Mouse (Mus musculus) cerebellum, postnatal 10 days (tissue): Measurements from ENCODE around the gene Zfp512b.
A peak's percentile ranks its signal among the peaks of the same experiment; 100 is the strongest.

Experiments used
- DNase-seq, 2 experiments: peaks; one replicate each; pipeline ENCODE4 v3.0.0; 2021; ENCODE audit warnings: mixed read lengths in 2 of 2

Gene Zfp512b

DNA sequence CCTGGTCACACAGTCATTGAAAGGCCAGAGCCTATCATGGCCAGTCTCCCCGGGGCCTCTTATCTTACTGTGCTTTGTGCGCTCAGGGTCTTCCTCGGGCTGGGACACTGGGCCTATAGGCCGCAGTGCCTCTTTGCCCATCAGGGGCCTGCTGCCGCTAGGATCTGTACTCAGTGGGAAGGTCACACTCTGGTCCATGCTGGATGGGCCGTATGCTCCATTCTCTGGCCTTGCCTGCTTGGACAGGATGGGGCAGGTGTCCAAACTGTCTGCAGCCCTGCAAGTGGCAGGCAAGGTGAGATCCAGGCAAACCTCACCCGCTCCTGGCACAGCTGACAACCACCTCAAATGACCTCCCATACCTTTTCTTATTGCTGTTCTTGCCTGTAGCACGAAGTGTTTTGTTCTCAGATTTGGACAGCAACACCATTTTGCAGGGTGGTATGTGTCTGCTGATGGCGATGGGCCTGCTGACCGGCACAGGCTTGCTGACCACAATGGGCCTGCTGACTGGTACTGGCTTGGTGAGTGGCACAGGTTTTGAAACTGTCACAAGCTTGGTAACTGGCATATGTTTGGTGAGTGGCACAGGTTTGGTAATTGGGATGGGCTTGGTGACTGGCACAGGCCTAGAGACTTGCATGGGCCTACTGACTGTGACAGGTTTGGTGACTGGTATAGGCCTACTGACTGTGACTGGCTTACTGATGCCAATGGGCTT, 3.4 kb downstream of the Zfp512b start:
- DNase-seq = peak in 1 of 2 experiments; percentile 29

DNA sequence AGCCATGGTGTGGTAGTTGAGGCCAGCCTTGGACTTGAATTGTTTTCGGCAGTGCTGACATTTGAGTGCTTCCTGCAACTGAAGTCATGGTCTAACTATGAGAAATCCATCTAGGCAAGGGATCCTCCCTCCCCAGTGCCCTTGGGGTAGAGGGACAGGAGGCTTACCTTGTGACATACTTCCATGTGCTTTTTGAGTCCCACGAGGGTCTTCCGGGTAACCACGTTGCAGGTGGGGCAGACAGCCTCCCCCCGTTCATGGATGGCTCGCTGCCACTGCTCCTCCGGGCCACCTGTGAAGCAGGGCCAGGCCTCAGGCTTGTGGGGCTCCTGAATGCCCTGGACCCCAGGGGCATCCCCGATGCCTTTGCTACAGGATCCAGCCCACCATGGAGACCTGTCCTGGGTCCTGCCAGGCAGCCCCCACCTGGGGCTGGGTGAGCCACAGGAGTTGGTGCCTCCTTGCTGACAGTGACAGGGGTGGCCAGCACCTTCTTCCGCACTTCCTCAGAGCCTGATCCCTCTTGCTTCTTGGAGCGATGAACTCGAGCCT, 4.3 kb downstream of the Zfp512b start:
- peak in 1 of 2 experiments; percentile 13 for DNase-seq

DNA sequence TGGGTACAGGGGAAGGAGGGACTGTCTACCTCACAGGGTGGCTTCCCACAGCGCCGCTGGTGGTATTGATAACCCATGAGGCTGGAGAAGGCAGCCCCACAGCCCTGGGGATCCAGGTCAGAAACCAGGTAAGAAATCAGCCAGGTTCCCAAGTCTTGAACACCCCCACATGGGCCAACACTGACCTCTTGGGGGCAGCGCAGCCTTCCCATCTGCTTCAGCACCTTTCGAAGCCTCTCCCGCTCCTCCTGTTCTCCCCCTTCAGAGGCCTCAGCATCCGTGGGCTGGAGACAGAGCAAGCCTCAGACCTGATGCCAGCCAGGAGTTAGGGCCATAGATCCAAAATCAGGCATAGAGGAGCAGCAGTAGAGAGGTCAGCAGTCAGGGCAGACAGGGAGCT, 4.8 kb downstream of the Zfp512b start:
- DNase-seq = peak in 1 of 2 experiments; percentile 43

DNA sequence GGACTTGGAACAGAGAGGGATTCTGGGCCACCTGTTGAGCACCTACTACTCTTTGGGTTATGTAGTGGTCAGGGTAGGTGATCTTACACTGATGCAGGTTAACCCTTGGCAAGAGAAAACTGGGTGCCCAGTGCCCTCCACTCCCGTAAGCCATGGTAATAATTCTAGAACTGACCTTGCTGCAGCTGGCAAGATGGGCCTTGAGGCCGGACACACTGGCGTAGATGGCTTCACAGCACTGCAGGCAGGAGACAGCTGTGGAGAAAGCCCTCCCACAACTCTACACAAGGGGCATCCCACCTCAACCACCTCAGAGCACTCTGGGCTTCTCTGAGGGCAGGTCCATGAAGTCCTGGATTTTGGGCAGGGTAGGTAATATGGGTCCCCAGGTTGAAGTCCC, 6.5 kb downstream of the Zfp512b start:
- DNase-seq = no peak

DNA sequence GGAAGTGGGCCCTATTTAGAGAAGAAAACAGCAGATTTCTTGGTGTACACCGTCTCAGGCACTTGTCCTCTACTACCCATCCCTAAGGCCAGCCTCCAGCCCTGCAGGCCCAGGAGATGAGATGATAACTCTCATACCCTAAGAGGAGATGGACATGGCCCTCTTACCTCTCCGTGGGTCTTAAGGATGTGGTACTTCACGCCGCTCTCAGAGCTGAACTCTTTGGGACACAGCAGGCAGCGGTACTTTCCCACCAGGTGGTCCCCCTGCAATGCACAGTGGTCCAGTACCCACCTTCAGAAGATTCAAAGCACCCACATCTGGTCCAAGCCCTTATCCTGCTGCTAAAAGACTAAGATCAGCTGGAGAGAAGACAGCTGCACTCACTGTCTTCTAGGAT, 7.1 kb downstream of the Zfp512b start:
- DNase-seq = peak in 1 of 2 experiments; percentile 14

DNA sequence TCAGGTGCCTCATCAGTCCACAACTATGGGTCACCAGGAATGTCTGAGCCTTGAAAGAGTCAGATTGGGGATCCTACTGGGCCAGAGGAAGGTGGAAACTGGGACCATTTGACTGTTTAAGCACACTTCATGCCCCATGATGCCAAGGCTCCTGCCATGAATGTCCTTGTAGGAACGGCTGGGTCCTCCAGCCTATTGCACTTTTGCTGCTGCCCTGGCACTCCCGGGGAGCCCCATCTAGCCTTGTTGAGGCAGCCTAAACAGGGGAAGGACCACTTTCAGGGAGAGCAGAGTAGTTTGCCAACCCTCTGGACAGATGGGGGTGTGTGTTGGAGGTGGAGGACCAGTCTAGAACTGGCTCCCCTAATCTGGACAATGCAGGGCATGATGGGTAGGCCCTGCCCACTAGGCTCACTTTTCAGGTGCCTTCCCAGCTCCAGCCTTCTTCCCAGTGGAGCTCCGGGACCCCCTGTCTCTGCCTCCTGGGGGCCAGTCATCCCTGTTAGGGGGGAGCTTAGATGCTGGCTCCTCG, 8.1 kb downstream of the Zfp512b start, which contains the start of gene Uckl1:
Gene Uckl1, minus strand, starts transcription at position 482 of the 532 bp plus-strand sequence.
- no peak for DNase-seq

DNA sequence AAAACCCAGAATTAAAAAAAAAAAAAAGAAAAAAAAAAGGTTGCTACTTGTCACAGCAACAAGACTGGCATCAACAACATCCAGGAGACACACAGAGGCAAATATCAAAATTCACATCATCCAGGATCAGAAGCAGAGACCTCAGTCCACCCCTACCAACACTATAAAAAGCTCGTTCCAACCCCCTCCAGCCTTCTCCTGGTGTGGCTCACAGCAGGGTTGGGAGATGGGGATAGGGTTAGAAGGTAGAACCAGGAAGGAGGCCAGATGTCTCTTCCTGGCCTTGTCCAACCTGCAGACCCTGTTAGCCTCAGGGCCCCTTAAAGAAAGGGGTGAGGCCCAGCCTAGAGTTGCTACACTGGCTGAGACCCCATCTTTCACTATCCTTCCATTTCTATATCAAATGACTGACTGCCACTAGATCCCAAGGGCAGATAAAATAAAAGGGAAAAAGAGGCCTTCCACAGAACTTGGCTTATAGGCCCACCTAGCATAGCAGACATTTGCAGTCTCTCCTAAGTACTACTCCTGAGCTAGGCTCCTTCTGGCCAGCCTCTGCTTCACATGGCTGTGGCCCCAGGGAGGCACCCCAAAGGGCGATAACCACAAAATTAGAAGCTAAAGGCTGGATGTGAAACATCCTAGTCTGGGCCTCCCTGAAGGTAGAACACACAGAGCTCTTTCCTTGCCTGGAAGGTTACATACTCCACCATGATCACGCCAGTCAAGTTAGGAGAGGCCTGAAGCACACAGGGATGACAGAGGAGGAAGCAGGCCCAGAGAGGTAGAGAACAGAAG, 8.9 kb downstream of the Zfp512b start:
- DNase-seq = no peak

DNA sequence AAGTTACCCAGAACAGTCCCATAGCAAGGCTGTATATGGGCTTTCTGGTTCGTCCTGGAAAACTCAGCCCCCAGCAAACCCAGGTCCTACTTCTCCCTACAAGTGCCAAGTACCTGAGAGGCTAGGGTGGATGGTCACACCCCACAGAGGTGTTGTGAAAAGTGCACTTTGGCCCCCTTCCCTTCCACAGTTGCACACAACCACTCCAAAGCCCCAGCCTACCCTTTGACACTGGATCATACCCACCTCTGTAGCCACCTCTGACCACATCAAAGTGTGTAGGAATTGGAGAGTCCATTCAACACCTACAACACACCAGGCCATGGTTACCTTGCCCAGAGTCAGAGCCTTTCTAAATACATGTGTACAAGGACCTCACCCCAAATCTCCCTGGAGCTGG, 9.7 kb downstream of the Zfp512b start:
- no peak for DNase-seq

DNA sequence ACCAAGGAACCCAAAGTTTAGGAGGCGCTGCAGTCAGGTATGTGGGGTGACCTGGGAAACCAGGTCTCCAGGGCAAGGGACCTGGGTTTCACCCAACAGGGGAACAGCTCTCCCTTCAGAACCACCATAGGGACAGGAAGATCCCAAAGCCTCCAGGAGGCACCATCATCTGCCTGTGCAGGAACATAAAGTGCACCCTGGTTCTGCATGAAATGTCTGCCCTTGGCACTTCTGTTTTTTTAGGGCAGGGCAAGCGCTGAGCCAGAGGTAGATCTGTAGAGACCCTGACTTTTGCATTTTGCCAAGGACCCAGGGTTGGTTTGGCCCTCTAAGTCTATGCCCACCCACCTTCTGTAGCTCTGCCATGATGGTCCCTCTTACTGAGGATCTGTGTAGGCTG, 10.2 kb downstream of the Zfp512b start:
- DNase-seq = peak in 1 of 2 experiments; percentile 21

DNA sequence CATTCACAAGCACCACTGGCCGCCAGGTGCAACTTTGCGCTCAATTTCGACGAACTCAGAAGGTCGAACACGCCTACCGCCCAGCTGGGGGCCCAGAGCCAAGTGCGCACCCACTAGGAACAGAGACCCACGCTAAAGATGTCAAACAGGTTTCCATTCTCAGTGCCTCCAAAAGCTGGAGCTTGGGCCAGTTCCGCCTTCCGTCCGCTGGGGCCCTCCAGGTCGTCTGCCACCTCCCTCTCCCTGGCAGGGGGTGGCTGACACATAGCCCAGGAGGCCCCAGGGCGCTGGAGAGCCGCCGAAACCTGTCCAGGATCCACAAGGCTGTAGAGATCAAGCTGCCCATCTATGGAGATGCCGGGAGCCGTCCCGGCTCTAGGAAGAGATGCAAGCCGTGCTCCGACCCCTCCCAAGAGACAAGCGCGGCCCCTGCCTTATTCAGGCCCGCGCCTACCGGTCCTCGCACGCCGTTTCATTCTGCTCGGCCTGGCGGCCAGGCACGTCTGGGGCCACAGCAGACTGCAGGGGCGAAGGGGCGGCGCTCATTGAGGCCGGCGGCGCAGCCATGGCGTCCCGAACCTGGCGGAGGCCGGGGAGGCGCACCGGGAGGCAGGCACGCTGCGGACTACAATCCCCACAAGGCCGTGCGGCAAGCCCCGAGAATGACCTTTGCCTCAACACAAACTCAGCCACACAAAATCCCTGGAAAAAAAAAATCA, 11.0 kb downstream of the Zfp512b start:
- peak; percentile 90 to 91 for DNase-seq

DNA sequence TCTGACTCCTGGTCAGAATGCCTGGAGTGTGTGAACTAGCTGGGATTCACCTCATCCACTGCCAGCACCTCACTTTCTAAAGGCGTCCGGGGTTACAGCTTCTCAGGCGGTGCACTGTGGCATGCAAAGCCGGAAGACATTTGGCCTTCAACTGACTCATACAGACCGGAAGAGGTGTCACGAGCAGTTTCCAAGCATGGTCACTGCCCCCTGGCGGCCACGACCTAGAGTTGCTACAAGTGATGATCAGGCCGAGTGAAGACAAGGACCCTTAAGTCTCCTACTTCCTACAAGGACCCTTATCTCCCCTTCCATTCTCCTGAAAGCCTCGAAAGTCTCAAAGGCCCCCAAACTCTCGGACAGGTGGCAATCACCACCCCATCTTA, 11.6 kb downstream of the Zfp512b start:
- DNase-seq = peak; percentile 87 to 89

DNA sequence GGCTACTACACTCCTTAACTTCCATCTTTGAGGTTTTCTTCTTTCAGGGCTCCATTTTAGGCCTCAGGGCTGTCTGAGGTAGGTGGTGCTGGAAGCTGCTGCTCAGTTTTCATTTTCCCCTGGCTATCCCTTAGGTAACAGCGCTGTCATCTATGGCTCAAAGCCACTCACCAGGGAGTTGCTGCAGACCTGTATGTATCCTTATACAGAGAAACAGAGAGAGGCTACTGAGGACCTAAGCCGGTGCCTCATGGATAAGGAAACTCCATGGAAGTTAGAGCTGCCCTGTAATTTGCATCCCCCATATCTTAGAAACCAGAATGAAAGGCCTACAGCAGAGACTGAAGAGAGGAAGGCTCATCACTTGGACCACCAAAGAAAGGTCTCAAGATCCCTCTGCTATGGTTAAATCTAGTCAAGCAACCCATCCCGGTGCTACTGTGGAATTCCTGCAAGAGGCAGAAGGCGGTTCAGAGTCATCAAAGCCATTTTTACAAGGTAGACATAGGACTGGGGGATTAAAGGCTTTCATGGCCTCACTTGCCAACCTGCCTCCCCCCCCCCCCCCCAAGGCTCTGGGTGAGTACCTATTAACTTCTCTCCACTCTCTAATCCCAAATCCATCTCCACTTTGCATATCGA, 12.4 kb downstream of the Zfp512b start:
- DNase-seq = peak in 1 of 2 experiments; percentile 5

DNA sequence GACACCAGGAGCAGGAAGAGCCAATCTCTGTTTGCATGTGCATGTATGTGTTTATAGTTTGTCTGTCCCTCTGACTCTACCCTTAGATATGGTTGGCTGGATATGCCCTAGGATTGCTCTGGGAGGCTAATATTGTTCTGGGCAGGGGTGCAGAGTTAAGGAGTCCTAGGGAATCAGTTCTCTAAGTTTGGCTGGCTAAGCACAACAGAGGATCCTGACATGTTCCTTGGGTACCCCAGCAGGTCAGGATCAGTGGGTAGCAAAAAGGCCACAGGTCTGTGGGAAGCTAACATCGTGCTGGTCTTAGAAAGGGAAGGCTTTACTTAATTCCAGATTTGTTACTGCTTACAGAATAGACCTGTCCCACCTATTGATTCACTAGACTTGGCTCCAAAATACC, 12.9 kb downstream of the Zfp512b start:
- DNase-seq = no peak

DNA sequence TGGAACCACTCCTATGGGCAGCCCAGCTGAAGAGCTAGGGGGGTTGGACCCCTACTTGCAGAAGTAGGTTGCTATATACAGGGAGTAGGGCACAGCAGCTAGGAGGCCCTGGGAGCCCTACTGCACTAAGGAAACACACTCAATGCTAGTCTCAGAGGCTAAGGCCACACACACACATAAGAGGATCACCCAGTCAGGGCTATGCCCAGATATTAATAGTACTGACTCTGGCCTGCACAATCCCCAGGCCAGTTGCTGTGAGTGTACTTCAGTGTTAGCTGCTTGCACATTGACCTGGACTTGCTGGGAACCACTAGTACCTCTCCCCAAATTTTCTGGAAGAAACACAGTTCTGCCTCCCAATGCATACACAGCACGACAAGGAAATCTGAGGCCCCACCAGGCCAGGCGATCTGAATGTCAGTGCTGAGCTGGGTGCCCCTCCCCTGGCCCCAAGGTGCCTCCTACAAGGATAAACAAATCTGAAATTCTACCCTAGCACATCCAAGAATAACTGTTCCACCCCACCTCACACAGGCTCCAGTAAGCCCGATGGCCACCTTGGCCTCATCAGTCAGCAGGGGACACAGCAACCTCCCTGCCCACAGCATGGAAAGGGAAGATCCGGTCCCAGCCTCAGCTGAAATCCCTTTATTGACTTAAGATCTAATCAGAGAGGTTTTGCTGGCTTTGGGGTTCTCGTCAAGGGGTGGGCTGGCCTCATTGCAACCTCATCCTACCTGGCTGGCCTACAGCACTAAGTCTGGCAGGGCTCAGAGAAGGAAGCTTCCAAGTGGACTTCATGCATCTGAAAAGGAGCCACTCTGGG, 13.6 kb downstream of the Zfp512b start:
- DNase-seq = peak in 1 of 2 experiments; percentile 4

DNA sequence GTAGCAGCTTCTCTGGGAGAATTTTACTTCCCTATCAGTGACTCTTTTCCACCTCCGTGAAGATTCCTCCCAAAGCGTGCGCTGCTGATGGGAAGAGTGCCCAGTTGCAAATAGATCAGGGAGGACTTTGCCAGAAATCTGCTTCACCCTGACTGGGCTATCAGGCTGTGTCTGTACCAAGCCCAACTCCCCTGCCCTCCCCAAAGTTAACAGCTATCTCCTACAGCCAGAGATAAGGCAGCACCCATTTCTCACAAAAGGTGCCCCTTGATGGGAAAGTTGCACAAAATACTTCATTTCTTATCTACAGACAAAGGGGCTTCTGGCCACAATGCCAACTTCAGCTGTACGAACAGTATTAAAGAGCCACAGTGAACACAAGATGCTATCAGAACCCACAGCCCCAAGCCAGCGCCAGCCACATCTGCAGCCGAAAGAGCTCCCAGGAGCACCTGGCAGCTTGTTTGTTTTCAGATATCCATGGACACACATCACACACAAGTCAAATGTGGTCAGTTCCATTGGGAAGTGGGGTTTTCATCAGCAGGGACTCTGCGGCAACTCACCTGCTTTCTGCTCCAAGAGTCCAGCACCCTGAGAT, 14.5 kb downstream of the Zfp512b start:
- peak; percentile 80 to 83 for DNase-seq

DNA sequence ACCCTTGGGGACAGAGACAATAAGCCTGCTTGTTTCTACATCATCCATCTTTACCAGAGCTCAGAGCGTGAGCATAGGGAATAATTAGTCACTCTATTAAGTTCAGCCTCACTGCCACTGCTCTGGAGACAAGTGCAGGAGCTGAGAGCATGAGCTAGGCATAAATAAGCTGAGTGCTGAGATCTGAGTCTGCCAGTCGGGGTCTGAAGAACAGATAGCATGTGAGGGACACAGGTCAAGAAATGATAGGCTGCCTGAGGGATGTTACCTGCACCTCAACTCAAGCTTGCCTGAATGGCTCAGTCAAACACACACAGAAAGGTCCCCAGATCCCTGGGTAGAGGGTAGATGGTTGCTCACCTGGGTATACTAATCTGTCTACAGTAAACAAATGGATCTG, 15.5 kb downstream of the Zfp512b start:
- DNase-seq = peak in 1 of 2 experiments; percentile 1

DNA sequence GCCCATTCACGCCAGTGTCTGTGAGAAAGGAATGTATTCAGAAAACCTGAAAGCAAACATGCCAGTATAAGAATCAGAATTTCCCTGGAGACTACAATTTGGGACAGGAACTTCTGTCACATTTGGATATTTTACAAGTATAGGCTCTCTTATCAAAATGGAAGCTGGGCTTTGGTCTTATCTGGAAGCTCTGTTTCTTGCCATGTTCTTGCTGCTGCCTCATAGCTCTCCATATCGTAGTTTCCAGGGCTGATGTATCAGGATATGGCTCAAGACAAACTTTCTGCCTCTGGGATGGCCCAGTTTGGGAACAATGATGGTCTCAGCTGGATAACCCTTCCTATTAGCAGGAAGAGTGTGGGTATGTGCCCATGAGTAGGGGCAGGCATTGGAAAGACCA, 16.0 kb downstream of the Zfp512b start:
- DNase-seq = peak in 1 of 2 experiments; percentile 1

DNA sequence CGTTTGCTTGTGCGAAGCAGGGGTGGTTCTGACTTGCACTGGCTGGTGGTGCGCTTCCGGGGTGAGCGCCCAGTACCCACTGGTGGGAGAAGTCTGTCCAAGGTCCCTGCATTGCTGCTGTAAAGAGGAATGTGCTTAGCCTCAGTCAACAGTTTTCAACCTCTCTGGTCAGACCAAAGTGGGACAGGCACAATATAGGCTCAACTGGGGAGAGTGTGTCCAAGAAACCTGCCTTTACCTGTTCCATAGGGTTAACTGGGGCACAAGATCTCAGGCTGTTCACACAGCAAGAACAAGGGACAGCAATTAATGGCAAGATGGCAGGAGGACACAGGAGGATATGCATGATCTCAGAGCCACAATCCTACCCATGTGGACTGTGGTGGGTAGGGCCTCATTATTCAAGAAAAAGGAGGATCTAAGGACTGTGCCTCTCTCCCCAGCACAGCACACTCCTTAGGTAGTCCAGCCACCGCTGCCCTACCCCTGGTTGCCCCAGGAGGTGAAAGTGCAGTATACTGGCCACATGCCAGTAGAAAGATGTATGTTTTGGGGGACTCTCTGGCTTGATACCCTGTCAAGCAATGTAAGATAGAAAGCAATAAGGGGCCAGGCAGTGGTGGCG, 17.6 kb downstream of the Zfp512b start:
- DNase-seq = peak in 1 of 2 experiments; percentile 3

DNA sequence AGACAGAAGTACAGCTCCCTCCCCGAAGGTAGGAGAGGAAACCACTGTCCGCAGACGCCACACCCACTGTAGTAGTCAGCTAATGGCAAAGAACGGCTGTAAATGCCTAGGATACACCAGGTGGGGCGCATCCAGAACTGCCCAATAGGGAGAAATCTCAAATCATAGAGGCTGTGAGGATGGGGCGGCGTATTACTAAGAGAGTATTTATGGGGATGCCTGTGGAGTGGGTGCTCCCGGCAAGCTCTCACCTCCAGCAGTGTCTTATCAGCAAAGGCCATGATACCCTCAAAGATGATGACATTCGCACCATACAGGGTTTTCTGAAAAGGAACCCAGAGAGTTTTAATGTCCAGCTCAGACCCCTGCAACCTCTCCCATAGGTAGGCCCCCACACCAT, 18.6 kb downstream of the Zfp512b start:
- no peak for DNase-seq
